Mouse (Mus musculus): ENCODE measurements around the gene Cnga3.

DNA sequence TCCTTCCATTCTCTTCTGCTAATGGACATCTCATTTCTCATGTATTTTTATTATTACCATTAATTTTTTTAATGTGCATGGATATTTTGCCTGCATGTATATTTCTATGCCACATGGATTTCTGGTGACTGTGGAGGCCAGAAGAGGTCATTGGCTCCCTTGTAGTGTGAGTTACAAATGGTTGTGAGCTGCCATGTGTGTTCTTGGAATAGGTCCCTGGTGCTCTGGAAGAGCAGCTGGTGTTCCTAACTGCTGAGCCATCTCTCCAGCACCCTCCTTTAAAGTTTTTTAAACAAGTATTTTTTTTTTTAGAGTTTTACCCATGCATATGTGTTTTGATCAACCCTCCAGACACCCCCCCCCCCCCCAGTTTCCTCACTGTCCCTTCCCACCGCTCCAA, 82.2 kb downstream of the Cnga3 start:
- TF ChIP-seq MEF2A (IDR thresholded peaks at IDR 0.05; ENCODE audit: borderline replicate concordance, low read depth, low read length), result no peak
- TF ChIP-seq POLR2A (IDR thresholded peaks at IDR 0.05; ENCODE audit: low read depth, low read length), result no peak
- no peak for TF ChIP-seq CTCF (conservative IDR thresholded peaks at IDR 0.05 in 1 of 2, IDR thresholded peaks at IDR 0.05 in 1 of 2; ENCODE audit: low read depth in 2 of 2, low read length in 2 of 2)
- TF ChIP-seq USF1 (IDR thresholded peaks at IDR 0.05; ENCODE audit: low read depth, low read length), result no peak
- TF ChIP-seq EP300 (IDR thresholded peaks at IDR 0.05; ENCODE audit: low read length), result no peak
- TF ChIP-seq SMC3 (IDR thresholded peaks at IDR 0.05; ENCODE audit: low read depth, low read length), result no peak
- no peak for TF ChIP-seq POLR2AphosphoS2 (IDR thresholded peaks at IDR 0.05; ENCODE audit: low read depth, low read length)
- TF ChIP-seq MXI1 (IDR thresholded peaks at IDR 0.05; ENCODE audit: low read depth, low read length), result no peak
- no peak for TF ChIP-seq E2F4 (IDR thresholded peaks at IDR 0.05; ENCODE audit: insufficient replicate concordance, low read depth, low read length)
- no peak for TF ChIP-seq SIN3A (IDR thresholded peaks at IDR 0.05; ENCODE audit: low read length)
- TF ChIP-seq TBP (conservative IDR thresholded peaks at IDR 0.05; ENCODE audit: low read depth, low read length), result no peak
- no peak for TF ChIP-seq MAFK (IDR thresholded peaks at IDR 0.05; ENCODE audit: insufficient replicate concordance, low read length)
